Mouse (Mus musculus): ENCODE measurements around the gene Sdf4. TPM values are rescaled to one million over a fixed set of nuclear protein-coding genes. Genes with fewer than 3 reads are reported as not detected.

The Sdf4 gene
- total RNA-seq, 2 experiments from 2014 or later = 136 to 139 TPM

GRCm38 (mm10) chr4:156034301-156034700 is 41.6 kb downstream of the Sdf4 start:
- DNase-seq (ENCODE audit: extremely low spot score in 1 of 2, low spot score in 2 of 2) = no peak
- intact Hi-C loops (cut with DNase I) = loop anchor here (5.0 kb wide), 1 partner anchor 63 kb away; no protein-coding TSS in a partner anchor

GRCm38 (mm10) chr4:156034901-156035300 is 42.2 kb downstream of the Sdf4 start:
- intact Hi-C loops (cut with DNase I) = loop anchor here (5.0 kb wide), 1 partner anchor 62 kb away; no protein-coding TSS in a partner anchor
- no peak for DNase-seq (ENCODE audit: extremely low spot score in 1 of 2, low spot score in 2 of 2)

- intact Hi-C loops (cut with DNase I) = no loop called here
Measured at GRCm38 (mm10) chr4:156044754-156045153, 52.1 kb downstream of the Sdf4 start.

GRCm38 (mm10) chr4:156049779-156050178 is 57.1 kb downstream of the Sdf4 start:
- intact Hi-C loops (cut with DNase I) = no loop called here
- no peak for DNase-seq (ENCODE audit: extremely low spot score in 1 of 2, low spot score in 2 of 2)

More at GRCm38 (mm10) chr4:156044754-156045153, 52.1 kb downstream of the Sdf4 start:
- DNase-seq (ENCODE audit: extremely low spot score in 1 of 2, low spot score in 2 of 2) = no peak

GRCm38 (mm10) chr4:156050391-156050980 is 57.8 kb downstream of the Sdf4 start:
- intact Hi-C loops (cut with DNase I) = no loop called here
- no peak for DNase-seq (ENCODE audit: extremely low spot score in 1 of 2, low spot score in 2 of 2)

- no peak for DNase-seq (ENCODE audit: extremely low spot score in 1 of 2, low spot score in 2 of 2)
- intact Hi-C loops (cut with DNase I) = no loop called here
Measured at GRCm38 (mm10) chr4:156053113-156053512, 60.4 kb downstream of the Sdf4 start.

- no peak for DNase-seq (ENCODE audit: extremely low spot score in 1 of 2, low spot score in 2 of 2)
- intact Hi-C loops (cut with DNase I) = no loop called here
Measured at GRCm38 (mm10) chr4:156054130-156054529, 61.5 kb downstream of the Sdf4 start.

- no peak for DNase-seq (ENCODE audit: extremely low spot score in 1 of 2, low spot score in 2 of 2)
- intact Hi-C loops (cut with DNase I) = no loop called here
Measured at GRCm38 (mm10) chr4:156054606-156055005, 61.9 kb downstream of the Sdf4 start.

- intact Hi-C loops (cut with DNase I) = no loop called here
- no peak for DNase-seq (ENCODE audit: extremely low spot score in 1 of 2, low spot score in 2 of 2)
Measured at GRCm38 (mm10) chr4:156055173-156055572, 62.5 kb downstream of the Sdf4 start.

- DNase-seq (ENCODE audit: extremely low spot score in 1 of 2, low spot score in 2 of 2) = no peak
- intact Hi-C loops (cut with DNase I) = no loop called here
Measured at GRCm38 (mm10) chr4:156057702-156058101, 65.0 kb downstream of the Sdf4 start.

GRCm38 (mm10) chr4:156058826-156059225 is 66.2 kb downstream of the Sdf4 start:
- intact Hi-C loops (cut with DNase I) = no loop called here
- DNase-seq (ENCODE audit: extremely low spot score in 1 of 2, low spot score in 2 of 2) = no peak

- intact Hi-C loops (cut with DNase I) = no loop called here
- DNase-seq (ENCODE audit: extremely low spot score in 1 of 2, low spot score in 2 of 2) = no peak
Measured at GRCm38 (mm10) chr4:156059261-156059660, 66.6 kb downstream of the Sdf4 start, which contains the start of gene Ttll10. Ttll10 (minus strand) TSS chr4:156059414.

GRCm38 (mm10) chr4:156059713-156060112 is 67.0 kb downstream of the Sdf4 start:
- intact Hi-C loops (cut with DNase I) = no loop called here
- no peak for DNase-seq (ENCODE audit: extremely low spot score in 1 of 2, low spot score in 2 of 2)

Small RNA genes lying within 50 kb of the gene (microRNA-seq; reads per million reads assigned to microRNA genes)
- gene Mir200a (1.4 reads per million), gene Mir200b (40.2 reads per million, percentile 48 among the genes with 10 or more reads in this experiment), gene Mir429 (30.8 reads per million, percentile 46 among the genes with 10 or more reads in this experiment)

Other genes with a start within 250 kb of the Sdf4 start
- gene Atad3a, start 231.8 kb upstream of the Sdf4 start, total RNA-seq (2021) = 10 to 100 TPM; 56.0 to 57.9 TPM
- 10 to 100 TPM; 14.6 to 19.3 TPM for gene Vwa1, start 218.2 kb upstream of the Sdf4 start, total RNA-seq (2021)
- gene Tmem88b, start 207.0 kb upstream of the Sdf4 start, total RNA-seq (2021) = 1 to 10 TPM; 3.0 to 5.4 TPM
- not detected for gene Ankrd65, start 202.4 kb upstream of the Sdf4 start, total RNA-seq (2021)
- 100 to 1,000 TPM; 103 to 111 TPM for gene Mrpl20, start 190.0 kb upstream of the Sdf4 start, total RNA-seq (2021)
- 10 to 100 TPM; 68.7 to 71.2 TPM for gene Ccnl2, start 180.4 kb upstream of the Sdf4 start, total RNA-seq (2021)
- 10 to 100 TPM; 81.6 to 82.6 TPM for gene Aurkaip1, start 161.6 kb upstream of the Sdf4 start, total RNA-seq (2021)
- gene Mxra8, start 153.2 kb upstream of the Sdf4 start, total RNA-seq (2021) = 10 to 100 TPM; 10.6 to 14.1 TPM
- gene Dvl1, start 145.5 kb upstream of the Sdf4 start, total RNA-seq (2021) = 10 to 100 TPM; 70.6 to 74.2 TPM
- gene Tas1r3, start 129.5 kb upstream of the Sdf4 start, total RNA-seq (2021) = under 1 TPM; 0.13 to 0.22 TPM
- 10 to 100 TPM; 29.6 to 30.8 TPM for gene Cptp, start 123.4 kb upstream of the Sdf4 start, total RNA-seq (2021)
- gene Ints11, start 123.3 kb upstream of the Sdf4 start, total RNA-seq (2021) = 10 to 100 TPM; 38.3 to 39.8 TPM
- gene Pusl1, start 101.1 kb upstream of the Sdf4 start, total RNA-seq (2021) = 10 to 100 TPM; 66.0 to 71.2 TPM
- gene Acap3, start 101.0 kb upstream of the Sdf4 start, total RNA-seq (2021) = 100 to 1,000 TPM; 144 to 146 TPM
- 10 to 100 TPM; 84.9 to 93.8 TPM for gene Ube2j2, start 49.0 kb upstream of the Sdf4 start, total RNA-seq (2021)
- 10 to 100 TPM; 19.2 to 20.9 TPM for gene C1qtnf12, start 30.6 kb upstream of the Sdf4 start, total RNA-seq (2021)
- 10 to 100 TPM; 11.4 to 11.8 TPM for gene B3galt6, start 223 bp upstream of the Sdf4 start, total RNA-seq (2021)
- 1 to 10 TPM in 1 of 2 experiments, under 1 TPM in 1; 0.32 to 1.4 TPM for gene Tnfrsf4, start 21.0 kb downstream of the Sdf4 start, total RNA-seq (2021)
- gene Tnfrsf18, start 33.3 kb downstream of the Sdf4 start, total RNA-seq (2021) = not detected
- not detected for gene Ttll10, start 66.5 kb downstream of the Sdf4 start, total RNA-seq (2021)
- 10 to 100 TPM; 26.5 to 27.9 TPM for gene 9430015G10Rik, start 117.1 kb downstream of the Sdf4 start, total RNA-seq (2021)
- under 1 TPM; 0.22 to 0.34 TPM for gene Rnf223, start 137.6 kb downstream of the Sdf4 start, total RNA-seq (2021)
- gene Agrn, start 204.6 kb downstream of the Sdf4 start, total RNA-seq (2021) = 100 to 1,000 TPM; 237 to 253 TPM
- under 1 TPM; 0.49 to 0.79 TPM for gene Isg15, start 207.9 kb downstream of the Sdf4 start, total RNA-seq (2021)
- gene AW011738, start 210.4 kb downstream of the Sdf4 start, total RNA-seq (2021) = 1 to 10 TPM; 3.2 to 4.2 TPM
- under 1 TPM; 0.22 to 0.28 TPM for gene Perm1, start 223.0 kb downstream of the Sdf4 start, total RNA-seq (2021)
- gene Plekhn1, start 242.0 kb downstream of the Sdf4 start, total RNA-seq (2021) = 10 to 100 TPM; 33.0 to 37.4 TPM
- 10 to 100 TPM; 61.8 to 63.1 TPM for gene Noc2l, start 243.1 kb downstream of the Sdf4 start, total RNA-seq (2021)

Data from left cerebral cortex, postnatal 10 days (tissue).